Mouse (Mus musculus) heart, postnatal 0 days (tissue): ENCODE measurements at regions not wholly inside any gene's neighbourhood (a gene's known extent, or its start where the extent isn't known, plus 50 kb on each side); places are given as distances from the start of the nearest gene placed in this dataset.

ENCODE experiments used
- CTCF ChIP-seq: IDR thresholded peaks from 2 replicates; pipeline ENCODE4 v1.5.1; 2016; ENCODE audit warnings: antibody characterized with exemption, control low read depth, low read depth
- EP300 ChIP-seq: IDR thresholded peaks from 2 replicates; pipeline ENCODE4 v1.6.1; 2016; ENCODE audit warnings: antibody characterized with exemption, low read depth

DNA sequence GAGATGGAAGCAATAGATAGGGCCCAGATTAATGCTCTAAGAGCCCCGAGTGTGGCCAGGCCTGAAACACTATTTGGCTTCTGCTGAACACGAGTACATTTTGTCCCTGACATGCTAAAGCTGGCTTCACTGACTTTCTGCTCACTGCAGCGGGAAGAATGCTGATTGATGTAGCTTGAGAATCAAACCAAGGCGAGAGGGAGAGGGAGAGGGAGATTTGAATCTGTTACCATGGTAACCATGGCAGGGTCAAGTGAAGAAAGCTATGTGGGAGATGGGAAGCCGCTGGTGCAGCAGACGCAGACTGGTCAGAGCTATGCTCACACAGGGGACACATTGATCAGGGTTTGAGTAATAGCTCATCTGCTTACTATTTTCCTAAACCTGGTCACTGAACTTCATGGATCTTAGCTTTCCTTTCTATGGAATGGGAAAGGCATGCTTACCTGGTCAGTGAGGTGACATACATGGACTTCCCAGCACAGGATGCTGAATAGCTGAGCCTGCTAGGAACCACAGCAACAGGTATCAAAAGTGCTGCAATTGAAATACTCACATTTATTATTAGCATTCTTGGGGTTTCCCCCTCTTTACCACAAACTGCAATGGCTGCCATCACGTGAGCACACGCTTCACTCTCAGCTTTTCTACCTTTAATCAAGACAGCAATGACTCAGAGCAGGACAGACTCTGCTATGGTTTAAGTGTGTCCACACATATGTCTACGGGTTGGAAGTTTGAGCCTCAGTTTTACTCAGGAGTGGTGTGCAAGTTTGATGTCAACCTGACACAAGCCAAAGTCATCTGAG is 56.9 kb upstream of the Atp1a1 start:
- TF ChIP-seq EP300 (no peak), CTCF (no peak)
